Mouse (Mus musculus) lung, embryonic 16.5 days (tissue): ENCODE measurements around the gene Nodal. TPM values are rescaled to one million over a fixed set of nuclear protein-coding genes. Genes with fewer than 3 reads are reported as not detected.

Source experiments
- ATAC-seq: fragments of 200-750 bp; cut with Nextera tagmentation; 2 replicates; pipeline ENCODE4 v1.8.0; 2017; ENCODE audit warnings: low read depth, mild to moderate bottlenecking, moderate library complexity
- H3K27ac ChIP-seq: fragments of 300-500 bp; sonication (generic); 2 replicates; pipeline ENCODE4 v1.5.1; 2014; ENCODE audit warnings: mild to moderate bottlenecking, control low read depth, low read length
- H3K27me3 ChIP-seq: fragments of 300-500 bp; sonication (generic); 2 replicates; pipeline ENCODE4 v1.6.1; 2014; ENCODE audit warnings: low read depth, low read length, mixed read lengths; ENCODE audit not compliant: control insufficient read depth, insufficient read depth
- H3K36me3 ChIP-seq: fragments of 300-500 bp; sonication (generic); 2 replicates; pipeline ENCODE4 v1.6.1; 2014; ENCODE audit warnings: low read length; ENCODE audit not compliant: control insufficient read depth, insufficient read depth
- H3K4me1 ChIP-seq: fragments of 300-500 bp; sonication (generic); replicated peaks from 2 replicates; pipeline ENCODE4 v1.6.1; 2014; ENCODE audit warnings: low read length, mixed read lengths; ENCODE audit not compliant: control insufficient read depth, insufficient read depth
- H3K4me2 ChIP-seq: fragments of 300-500 bp; sonication (generic); 2 replicates; pipeline ENCODE4 v1.6.1; 2014; ENCODE audit warnings: low read depth, low read length, control low read depth
- H3K4me3 ChIP-seq: fragments of 300-500 bp; sonication (generic); 2 replicates; pipeline ENCODE4 v1.5.1; 2014; ENCODE audit warnings: mild to moderate bottlenecking, low read length, control low read depth
- H3K9ac ChIP-seq: fragments of 300-500 bp; sonication (generic); 2 replicates; pipeline ENCODE4 v1.6.1; 2014; ENCODE audit warnings: low read length, control low read depth
- H3K9me3 ChIP-seq: fragments of 300-500 bp; sonication (generic); 2 replicates; pipeline ENCODE4 v1.6.1; 2016; ENCODE audit warnings: low read length; ENCODE audit not compliant: control insufficient read depth
- WGBS: fragments of 180-500 bp; shearing (Covaris S2); extraction: QIAGEN DNeasy Blood & Tissue Kit; methylation state at CpG from one replicate; pipeline ENCODE4 v1.1.7; 2014; 5-methylcytosine and 5-hydroxymethylcytosine counted together
- polyA plus RNA-seq: library from polyadenylated mRNA; unstranded; fragments of >200 nt; fragmentation: Nextera tagmentation; extraction: Ambion mirVana; gene quantifications from 2 replicates; pipeline ENCODE4 v1.2.1, GENCODE M21; 2015

Gene Nodal
- polyA plus RNA-seq, 1 experiment from 2014 or later: 0.20 TPM

- H3K4me1 ChIP-seq: peaks cover 33% of the 10 kb centered on the region
- no peak for ATAC-seq
- H3K9me3 ChIP-seq: no peaks in the 10 kb centered on the region
- no peaks in the 10 kb centered on the region for H3K36me3 ChIP-seq
- 39% methylated on average over 2 of the region's 2 CpGs for WGBS
- no peaks in the 10 kb centered on the region for H3K27me3 ChIP-seq
- H3K4me2 ChIP-seq: no peak overlapping the region
- peak overlapping the region; percentile 56 for H3K27ac ChIP-seq
- H3K4me3 ChIP-seq: no peak overlapping the region
- H3K9ac ChIP-seq: no peak overlapping the region
Observed at GRCm38 (mm10) chr10:61390148-61390547, 27.6 kb upstream of the Nodal start.

GRCm38 (mm10) chr10:61392584-61392983 is 25.2 kb upstream of the Nodal start:
- H3K4me2 ChIP-seq: no peak overlapping the region
- H3K27ac ChIP-seq: peak overlapping the region; percentile 31; the same call in 1 of the 2 replicates
- H3K4me1 ChIP-seq: peaks cover 19% of the 10 kb centered on the region; the same call in 1 of the 2 replicates
- H3K9me3 ChIP-seq: no peaks in the 10 kb centered on the region
- 17% methylated on average over 4 of the region's 4 CpGs for WGBS
- no peak overlapping the region for H3K9ac ChIP-seq
- H3K36me3 ChIP-seq: no peaks in the 10 kb centered on the region
- ATAC-seq: peak; percentile 45; the same call in 1 of the 2 replicates
- H3K4me3 ChIP-seq: no peak overlapping the region
- H3K27me3 ChIP-seq: no peaks in the 10 kb centered on the region

GRCm38 (mm10) chr10:61394476-61395136 is 23.2 kb upstream of the Nodal start:
- peak overlapping the region; percentile 60 for H3K27ac ChIP-seq
- peaks cover 14% of the 10 kb centered on the region; the same call in 1 of the 2 replicates for H3K4me1 ChIP-seq
- H3K9me3 ChIP-seq: no peaks in the 10 kb centered on the region
- H3K4me3 ChIP-seq: peak overlapping the region; percentile 22
- H3K27me3 ChIP-seq: no peaks in the 10 kb centered on the region
- WGBS: 21% methylated on average over 9 of the region's 9 CpGs
- peak overlapping the region; percentile 19; the same call in 1 of the 2 replicates for H3K4me2 ChIP-seq
- peak; percentile 73 for ATAC-seq
- H3K9ac ChIP-seq: peak overlapping the region; percentile 54; the same call in 1 of the 2 replicates
- H3K36me3 ChIP-seq: no peaks in the 10 kb centered on the region

- H3K4me2 ChIP-seq: no peak overlapping the region
- WGBS: 38% methylated on average over 3 of the region's 3 CpGs
- no peak for ATAC-seq
Observed at GRCm38 (mm10) chr10:61398125-61398524, 19.6 kb upstream of the Nodal start.

GRCm38 (mm10) chr10:61399156-61399734 is 18.5 kb upstream of the Nodal start:
- Histone ChIP-seq H3K4me1 (peaks cover 5% of the 10 kb centered on the region; the same call in 1 of the 2 replicates), H3K36me3 (no peaks in the 10 kb centered on the region), H3K4me2 (no peak overlapping the region), H3K9me3 (no peaks in the 10 kb centered on the region), H3K4me3 (no peak overlapping the region), H3K27me3 (no peaks in the 10 kb centered on the region), H3K27ac (no peak overlapping the region), H3K9ac (peak overlapping the region; percentile 46; the same call in 1 of the 2 replicates)
- ATAC-seq: peak; percentile 83
- WGBS: 23% methylated on average over 13 of the region's 13 CpGs

More at GRCm38 (mm10) chr10:61398125-61398524, 19.6 kb upstream of the Nodal start:
- Histone ChIP-seq H3K27ac (no peak overlapping the region), H3K9ac (no peak overlapping the region), H3K4me1 (peaks cover 5% of the 10 kb centered on the region; the same call in 1 of the 2 replicates), H3K9me3 (no peaks in the 10 kb centered on the region), H3K4me3 (no peak overlapping the region), H3K36me3 (no peaks in the 10 kb centered on the region), H3K27me3 (no peaks in the 10 kb centered on the region)

GRCm38 (mm10) chr10:61400407-61400806 is 17.4 kb upstream of the Nodal start:
- Histone ChIP-seq H3K27ac (no peak overlapping the region), H3K4me3 (no peak overlapping the region), H3K27me3 (no peaks in the 10 kb centered on the region), H3K4me1 (no peaks in the 10 kb centered on the region; the same call in 1 of the 2 replicates), H3K4me2 (no peak overlapping the region), H3K36me3 (no peaks in the 10 kb centered on the region), H3K9me3 (no peaks in the 10 kb centered on the region), H3K9ac (no peak overlapping the region)
- 82% methylated on average over 5 of the region's 5 CpGs for WGBS
- no peak for ATAC-seq

GRCm38 (mm10) chr10:61402480-61402879 is 15.3 kb upstream of the Nodal start:
- H3K9me3 ChIP-seq: no peaks in the 10 kb centered on the region
- no peak for ATAC-seq
- H3K9ac ChIP-seq: no peak overlapping the region
- H3K27ac ChIP-seq: no peak overlapping the region
- no peak overlapping the region for H3K4me3 ChIP-seq
- 66% methylated on average over 5 of the region's 5 CpGs for WGBS
- H3K4me2 ChIP-seq: no peak overlapping the region
- no peaks in the 10 kb centered on the region for H3K36me3 ChIP-seq
- no peaks in the 10 kb centered on the region; the same call in 1 of the 2 replicates for H3K4me1 ChIP-seq
- no peaks in the 10 kb centered on the region for H3K27me3 ChIP-seq

- ATAC-seq: no peak
- H3K9me3 ChIP-seq: no peaks in the 10 kb centered on the region
- H3K9ac ChIP-seq: no peak overlapping the region
- H3K4me3 ChIP-seq: no peak overlapping the region
- no peaks in the 10 kb centered on the region; the same call in 1 of the 2 replicates for H3K4me1 ChIP-seq
- WGBS: 55% methylated on average over 2 of the region's 2 CpGs
- H3K27ac ChIP-seq: no peak overlapping the region
- no peaks in the 10 kb centered on the region for H3K36me3 ChIP-seq
- no peak overlapping the region for H3K4me2 ChIP-seq
- H3K27me3 ChIP-seq: no peaks in the 10 kb centered on the region
Observed at GRCm38 (mm10) chr10:61402911-61403310, 14.9 kb upstream of the Nodal start.

GRCm38 (mm10) chr10:61405958-61406357 is 11.8 kb upstream of the Nodal start:
- H3K36me3 ChIP-seq: no peaks in the 10 kb centered on the region
- WGBS: 10% methylated on average over 10 of the region's 10 CpGs
- peak overlapping the region; percentile 2; the same call in 1 of the 2 replicates for H3K4me2 ChIP-seq
- H3K27me3 ChIP-seq: no peaks in the 10 kb centered on the region
- H3K4me1 ChIP-seq: no peaks in the 10 kb centered on the region; the same call in 1 of the 2 replicates
- H3K9ac ChIP-seq: no peak overlapping the region
- ATAC-seq: no peak
- no peaks in the 10 kb centered on the region for H3K9me3 ChIP-seq
- H3K27ac ChIP-seq: no peak overlapping the region
- H3K4me3 ChIP-seq: no peak overlapping the region
